Mouse (Mus musculus) gastrocnemius, postnatal 25 days (tissue): Measurements from ENCODE around the gene Metrnl. TPM values are rescaled to one million over a fixed set of nuclear protein-coding genes. Genes with fewer than 3 reads are reported as not detected.
"Not testable (repeated sequence)": the region's sequence is repeated elsewhere in the genome, so short reads cannot be mapped to it uniquely, and the experiment has no call there.

Source experiments
- DNase-seq: peaks from one replicate; pipeline ENCODE4 v3.0.0; 2022
- long read RNA-seq, 2 experiments: library from polyadenylated mRNA; stranded (forward); transcript quantifications; one replicate each; pipeline ENCODE4 v2.0.0; 2021
- total RNA-seq, 2 experiments: library from RNA; stranded (reverse); gene quantifications; 1 replicate in 1 of 2; 2 replicates in 1 of 2; pipeline ENCODE4 v1.2.3; 2021

Metrnl gene
- 10 to 100 TPM in 1 of 2 experiments, 1 to 10 TPM in 1; 9.9 to 17.4 TPM for total RNA-seq
- long read RNA-seq, experiment 1, transcript Metrnl-201 (4 exons, 1,401 nt), result major isoform, 15 of 49 reads
- long read RNA-seq, experiment 1, partial matches to known transcripts, result 2 of 49 reads
- long read RNA-seq, experiment 1, other reads (novel, unspliced or antisense), result 32 of 49 reads
- long read RNA-seq, experiment 2, transcript Metrnl-201 (4 exons, 1,401 nt), result major isoform, 18 of 37 reads
- long read RNA-seq, experiment 2, partial matches to known transcripts, result 0 of 37 reads
- long read RNA-seq, experiment 2, other reads (novel, unspliced or antisense), result 19 of 37 reads

DNA sequence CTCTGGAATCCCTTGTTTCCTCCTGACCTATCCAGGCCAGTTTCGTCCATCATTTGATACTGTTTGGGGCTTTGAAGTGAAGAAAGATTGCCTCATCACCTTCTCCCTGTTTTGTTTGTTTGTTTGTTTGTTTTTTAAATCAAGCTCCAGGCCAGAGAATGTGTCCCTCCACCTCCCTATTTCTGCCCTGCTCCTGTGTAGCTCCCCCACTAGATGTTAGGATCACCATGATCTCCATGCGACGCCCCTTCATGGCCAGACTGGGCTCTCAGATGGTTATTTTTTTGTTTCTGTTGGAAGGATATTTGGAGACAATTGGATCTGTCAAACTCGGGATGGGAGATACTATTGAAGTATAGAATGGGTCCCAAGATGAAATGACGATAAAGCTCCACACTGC, at the start of gene Metrnl:
TSS of gene Metrnl (plus strand) at position 301 of the 400 bp plus-strand sequence.
- no peak for DNase-seq

DNA sequence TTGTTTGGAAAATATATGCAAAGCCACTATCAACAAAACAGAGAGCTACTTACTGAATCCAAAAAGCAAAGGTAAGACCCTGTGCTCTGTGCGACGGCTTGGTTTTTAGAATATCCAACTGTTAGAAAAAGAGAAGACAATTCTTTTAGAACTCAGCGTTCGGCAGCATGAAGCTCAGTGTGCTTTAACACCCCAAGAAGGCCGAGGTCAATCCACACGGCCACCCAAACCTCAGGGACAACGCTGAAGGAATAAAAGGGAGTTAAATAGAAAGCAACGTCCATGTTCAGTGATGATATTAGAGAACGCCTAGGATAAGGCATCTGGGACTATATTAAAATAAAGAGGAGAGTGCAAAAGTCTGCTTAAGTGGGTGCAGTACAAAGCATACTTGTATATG, 49.8 kb upstream of the Metrnl start:
- no peak for DNase-seq

DNA sequence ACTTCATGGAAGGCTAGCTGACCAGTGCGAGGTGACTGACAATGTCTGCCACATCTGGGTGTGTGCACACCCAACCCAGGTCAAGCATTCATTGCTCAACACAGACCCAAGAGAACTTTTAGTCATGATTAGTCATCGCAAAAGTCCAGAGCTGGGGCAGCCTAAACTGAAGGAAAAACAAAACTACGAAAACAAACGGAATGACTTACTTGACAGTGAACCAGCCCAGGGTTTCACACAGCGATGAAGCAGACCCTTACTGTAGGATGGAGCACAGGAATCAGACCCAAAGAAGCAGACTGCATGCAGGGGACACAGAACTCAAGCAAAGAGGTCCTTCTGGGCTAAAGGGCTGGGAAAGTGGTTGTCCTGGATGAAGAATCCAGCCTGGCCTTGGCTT, 49.4 kb upstream of the Metrnl start:
- peak; percentile 23 for DNase-seq

DNA sequence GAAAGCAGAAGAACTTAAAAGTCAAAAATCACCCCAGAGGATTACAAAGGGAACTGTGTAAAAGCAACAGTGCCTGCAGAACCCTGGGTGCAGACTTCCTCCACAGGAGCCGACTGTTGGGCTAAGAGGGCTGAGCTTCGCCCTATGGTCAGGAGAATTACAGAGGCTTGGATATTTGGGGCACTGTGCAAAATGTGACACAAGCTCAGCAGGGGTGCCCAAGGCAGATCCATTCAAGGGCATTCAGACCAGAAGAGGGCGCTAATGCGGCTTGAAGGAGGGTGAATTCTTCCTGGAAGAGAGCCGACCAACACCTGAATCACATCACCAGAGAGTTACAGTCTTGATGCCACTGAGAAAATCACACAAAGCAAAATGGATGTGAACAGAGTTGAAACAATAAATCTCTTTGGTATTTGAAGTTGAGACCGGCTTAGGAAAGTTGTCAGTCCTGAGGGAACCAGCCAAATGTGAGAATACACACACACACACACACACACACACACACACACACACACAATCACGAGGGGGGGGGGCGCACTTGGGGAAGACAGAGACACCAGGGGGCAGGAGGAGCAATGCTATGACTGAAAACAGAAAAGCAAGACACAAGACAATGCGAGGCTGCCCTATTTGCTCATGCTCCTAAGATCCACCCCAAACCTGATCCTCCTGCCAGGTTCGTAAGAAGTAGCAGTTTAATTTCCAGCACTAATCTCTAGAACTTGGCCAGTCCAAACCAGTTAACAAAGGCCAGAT, 48.6 kb upstream of the Metrnl start:
- peak; percentile 41 for DNase-seq

DNA sequence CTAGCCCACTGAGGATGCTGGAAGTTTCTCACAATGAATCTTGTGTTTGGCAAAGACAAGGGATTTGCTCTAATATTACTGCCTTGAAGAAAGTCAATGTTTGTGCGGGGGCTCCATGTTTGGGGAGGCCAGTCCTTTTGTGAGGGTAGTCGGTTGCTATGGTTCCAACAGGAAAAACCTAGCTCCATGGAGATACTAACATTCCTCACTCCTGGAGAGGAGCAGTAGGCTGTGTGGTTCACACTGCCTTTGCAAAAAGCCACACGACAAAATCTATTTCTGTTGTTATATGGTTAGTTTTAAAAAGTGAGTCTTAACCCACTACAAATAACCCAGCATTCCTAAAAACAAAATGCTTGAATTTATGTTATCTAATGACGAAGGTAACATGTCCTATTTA, 47.7 kb upstream of the Metrnl start:
- no peak for DNase-seq

DNA sequence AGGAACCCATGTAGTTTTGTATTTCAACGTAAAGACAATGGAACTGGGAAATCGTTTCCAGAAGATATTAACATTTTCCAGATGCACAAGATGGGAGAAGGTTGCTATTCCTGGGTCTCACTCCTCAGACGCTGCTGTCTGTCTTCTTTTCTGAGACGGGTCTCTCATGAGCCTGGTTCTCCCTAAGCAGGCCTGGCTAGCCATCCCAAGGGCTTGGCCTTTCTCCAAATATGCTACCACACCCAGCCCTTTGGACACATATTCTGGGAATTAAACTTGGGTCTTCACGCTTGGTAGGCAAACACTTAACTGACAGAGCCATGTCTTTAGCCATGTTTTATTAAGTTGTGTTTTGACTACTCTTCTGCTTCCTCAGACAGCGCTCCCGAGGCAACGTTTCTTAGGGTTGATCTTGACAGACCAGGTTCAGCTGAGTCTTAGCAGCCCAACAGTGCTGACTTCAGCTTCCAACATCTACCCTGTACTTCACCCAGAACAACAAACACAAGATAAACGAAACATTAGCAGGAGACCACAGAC, 46.9 kb upstream of the Metrnl start:
- no peak for DNase-seq

DNA sequence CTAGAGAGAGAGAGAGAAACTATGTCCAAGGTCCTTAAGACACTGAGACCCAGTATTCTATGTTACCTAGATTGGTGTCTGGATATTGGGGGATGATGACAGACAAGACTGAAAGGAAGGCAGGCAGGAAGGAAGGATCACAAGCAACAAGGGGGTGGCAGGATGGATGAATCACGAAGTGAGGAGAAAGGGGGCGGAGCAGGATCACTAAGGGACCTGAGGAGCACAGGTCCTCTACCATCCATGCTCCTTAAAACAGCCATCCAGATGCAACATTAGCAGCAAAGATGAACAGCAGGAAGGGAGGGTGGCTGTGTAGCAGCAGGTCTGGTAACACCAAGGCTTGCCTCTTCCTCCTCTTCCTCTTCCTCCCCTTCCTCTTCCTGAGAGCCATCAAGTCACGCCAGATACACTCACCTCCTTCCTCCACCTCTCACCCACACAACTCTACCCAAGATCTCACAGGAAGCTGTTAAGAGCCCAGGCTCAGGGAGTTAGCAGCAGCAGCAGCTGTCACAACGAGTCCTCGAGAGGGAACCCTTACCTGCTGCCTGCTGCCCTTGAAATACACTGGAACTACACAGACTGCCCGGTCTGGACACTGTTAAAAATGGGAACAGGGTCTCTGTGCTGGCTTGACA, 46.1 kb upstream of the Metrnl start:
- DNase-seq, result no peak

DNA sequence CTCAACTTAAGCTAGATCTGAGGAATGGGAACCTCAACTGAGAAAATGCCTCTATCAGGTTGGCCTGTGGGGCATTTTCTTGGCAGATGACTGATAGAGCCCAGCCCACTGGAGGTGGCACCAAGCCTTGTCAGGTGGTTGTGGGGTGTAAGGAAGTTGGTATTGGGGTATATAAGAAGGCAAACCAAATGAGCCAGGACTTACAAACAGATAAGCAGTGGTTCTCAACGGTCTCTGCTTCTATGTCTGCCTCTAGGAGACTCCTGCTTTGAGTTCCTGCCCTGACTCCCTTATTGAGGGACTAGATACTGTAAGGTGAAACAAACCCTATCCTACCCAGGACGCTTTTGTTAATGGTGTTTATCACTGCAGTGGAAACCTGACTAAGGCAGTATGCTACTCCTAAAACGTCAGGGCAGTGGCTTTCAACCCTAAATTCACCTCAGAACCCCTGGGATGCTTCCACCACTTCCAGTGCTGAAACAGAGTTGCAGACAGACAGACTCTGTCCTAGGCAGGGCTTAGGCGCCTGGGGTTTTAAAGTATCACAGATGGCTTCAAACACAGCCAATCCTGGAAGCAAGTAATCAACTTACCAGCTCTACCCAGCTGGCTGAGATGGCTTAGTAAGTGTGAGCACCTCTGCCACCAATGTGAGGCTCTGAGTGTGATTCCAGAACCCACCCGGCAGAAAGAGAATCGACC, 45.4 kb upstream of the Metrnl start:
- DNase-seq, result no peak

DNA sequence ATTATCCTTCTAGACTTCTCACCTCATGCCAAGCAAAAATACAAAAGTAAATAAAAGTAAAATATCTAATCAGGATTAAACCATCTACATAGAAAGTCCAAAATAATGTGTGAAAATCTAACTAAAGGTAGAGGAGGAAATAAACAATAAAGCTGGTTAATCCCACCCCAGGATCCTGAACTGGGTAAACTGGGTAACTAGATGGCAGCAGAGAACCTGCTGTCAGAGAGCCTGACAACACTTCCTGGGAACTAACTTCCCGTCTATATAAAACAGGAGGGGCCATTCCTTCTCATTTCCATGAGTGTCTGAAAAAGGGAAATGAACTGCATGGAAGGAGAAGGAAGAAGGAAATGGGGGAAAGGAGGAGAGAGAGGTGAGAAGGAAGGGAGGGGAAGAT, 43.2 kb upstream of the Metrnl start:
- DNase-seq, result no peak

DNA sequence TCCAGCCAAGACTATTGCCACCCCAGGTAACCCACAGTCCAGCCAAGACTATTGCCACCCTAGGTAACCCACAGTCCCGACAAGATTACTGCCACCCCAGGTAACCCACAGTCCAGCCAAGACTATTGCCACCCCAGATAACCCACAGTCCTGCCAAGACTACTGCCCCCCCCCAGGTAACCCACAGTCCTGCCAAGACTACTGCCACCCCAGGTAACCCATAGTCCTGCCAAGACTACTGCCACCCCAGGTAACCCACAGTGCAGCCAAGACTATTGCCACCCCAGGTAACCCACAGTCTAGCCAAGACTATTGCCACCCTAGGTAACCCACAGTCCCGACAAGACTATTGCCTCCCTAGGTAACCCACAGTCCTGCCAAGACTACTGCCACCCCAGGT, 40.7 kb upstream of the Metrnl start:
- DNase-seq, result not testable (repeated sequence)

DNA sequence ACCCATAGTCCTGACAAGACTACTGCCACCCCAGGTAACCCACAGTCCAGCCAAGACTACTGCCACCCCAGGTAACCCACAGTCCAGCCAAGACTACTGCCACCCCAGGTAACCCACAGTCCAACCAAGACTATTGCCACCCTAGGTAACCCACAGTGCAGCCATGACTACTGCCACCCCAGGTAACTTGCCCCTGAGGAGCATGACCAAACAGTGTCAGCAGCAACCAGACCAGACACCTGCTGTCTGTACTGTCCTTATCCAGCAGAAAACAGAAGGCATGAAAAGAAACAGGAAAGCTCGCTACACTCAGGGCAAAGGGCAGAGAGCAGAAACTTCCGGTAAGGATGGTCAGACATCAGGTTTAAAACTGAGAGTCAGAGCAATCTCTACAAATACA, 40.2 kb upstream of the Metrnl start:
- DNase-seq, result no peak

DNA sequence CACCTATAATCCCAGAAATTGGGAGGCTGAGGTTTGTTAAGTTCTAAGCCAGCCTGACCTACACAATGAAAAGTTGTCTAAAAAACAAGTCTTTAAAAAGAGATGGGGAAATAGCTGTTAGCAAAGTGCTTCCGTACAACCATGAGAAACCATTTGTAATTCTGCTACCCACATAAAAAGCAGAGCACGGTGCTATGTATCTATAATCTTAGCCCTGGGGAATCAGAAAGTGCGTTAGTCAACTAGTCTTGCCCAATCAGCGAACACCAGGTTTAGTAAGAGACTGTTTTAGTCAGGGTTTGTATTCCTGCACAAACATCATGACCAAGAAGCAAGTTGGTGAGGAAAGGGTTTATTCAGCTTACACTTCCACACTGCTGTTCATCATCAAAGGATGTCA, 33.8 kb upstream of the Metrnl start:
- DNase-seq, result no peak

DNA sequence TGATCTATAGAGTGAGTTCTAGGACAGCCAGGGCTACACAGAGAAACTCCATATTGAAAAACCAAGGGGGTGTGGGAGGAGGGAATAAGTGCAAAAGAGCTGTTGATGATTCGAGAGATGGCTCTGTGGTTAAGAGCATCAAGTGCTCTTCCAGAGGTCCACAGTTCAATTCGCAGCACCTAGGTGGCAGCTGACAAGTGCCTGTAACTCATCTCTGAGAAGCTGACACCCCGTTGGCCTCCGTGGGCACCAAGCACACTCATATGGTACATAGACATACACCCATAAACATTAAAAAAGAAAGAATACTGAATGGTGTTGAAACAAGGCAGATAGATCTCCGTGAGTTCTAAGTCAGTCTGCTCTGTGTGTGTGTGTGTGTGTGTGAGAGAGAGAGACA, 32.6 kb upstream of the Metrnl start:
- no peak for DNase-seq

DNA sequence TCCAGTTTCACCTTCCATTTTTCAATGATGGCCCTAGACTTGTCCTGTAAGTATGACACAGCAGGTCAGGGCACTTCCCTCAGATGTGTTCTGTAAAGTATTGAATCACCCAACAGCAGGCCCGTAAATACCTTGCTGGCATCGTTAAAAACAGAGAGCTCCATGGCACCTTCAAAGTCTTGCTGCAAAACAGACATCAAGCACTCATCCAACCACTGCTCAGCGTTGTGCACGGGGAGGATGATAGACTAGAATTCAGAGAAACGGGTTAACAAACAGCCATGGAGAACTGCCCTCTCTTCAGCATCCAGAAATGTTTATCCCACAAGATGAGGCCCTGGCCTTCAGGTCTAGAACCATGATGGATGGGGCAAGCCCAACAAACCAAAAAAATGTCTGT, 30.4 kb upstream of the Metrnl start:
- no peak for DNase-seq

DNA sequence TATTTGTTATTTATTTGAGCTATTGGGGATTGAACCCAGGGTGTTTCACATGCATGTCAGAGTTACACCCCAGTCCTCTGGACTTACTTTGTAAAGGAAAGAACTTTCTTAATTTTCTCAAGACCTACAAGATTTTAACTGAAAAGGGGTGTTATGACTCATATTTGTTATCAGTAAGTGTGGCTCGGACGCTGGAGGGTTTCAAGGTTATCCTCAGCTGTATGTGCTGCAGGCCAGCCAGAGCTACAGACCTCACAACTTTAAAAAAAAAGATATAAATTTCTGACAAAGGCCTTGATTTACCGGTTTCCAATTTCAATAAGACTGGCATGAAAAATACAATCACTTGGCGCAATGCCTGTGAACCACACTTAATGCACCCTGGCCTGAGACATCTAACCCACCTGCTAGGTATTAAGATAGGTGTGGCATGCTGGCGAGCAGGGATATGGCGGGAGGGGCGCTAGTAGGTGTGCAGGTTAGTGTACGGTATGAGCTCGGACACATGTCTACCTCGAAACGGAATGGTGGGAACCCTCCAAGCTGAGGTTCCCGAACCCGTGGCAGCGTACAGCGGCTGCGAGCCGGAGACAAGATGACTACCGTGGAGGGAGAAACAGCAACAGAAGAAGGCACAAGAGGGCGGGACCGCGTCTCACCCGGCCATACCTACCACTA, 28.9 kb upstream of the Metrnl start:
- DNase-seq, result no peak

DNA sequence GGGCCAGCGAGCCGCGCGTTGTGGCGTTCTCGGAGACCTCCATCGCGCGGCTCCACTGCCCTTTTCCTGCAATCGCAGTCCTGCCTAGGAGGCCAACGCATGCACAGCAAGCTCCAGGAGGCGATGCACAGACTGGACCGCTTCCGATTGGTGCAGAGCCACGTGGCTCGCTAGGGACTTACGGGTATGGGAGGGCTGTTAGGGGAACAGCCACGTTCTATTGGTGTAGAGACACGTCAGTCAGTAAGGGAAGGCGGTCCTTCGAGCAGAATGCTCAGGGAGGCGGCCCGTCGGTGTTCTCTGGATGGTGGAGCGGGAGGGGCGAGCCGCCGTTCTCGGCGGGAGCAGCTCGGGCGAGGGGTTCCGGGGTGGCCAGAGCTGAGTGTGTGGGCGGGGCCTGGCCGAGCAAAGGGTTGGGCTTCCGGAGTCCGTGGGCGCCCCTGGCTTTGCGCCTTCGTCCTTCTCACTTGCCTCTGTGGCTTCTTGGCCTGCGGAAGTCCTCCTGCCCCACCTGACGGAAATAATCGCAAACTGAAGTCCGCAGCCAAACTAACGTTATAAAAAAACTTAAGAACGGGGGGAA, 28.3 kb upstream of the Metrnl start, which contains the start of gene B3gntl1:
TSS of gene B3gntl1 (minus strand) at position 164 of the 583 bp plus-strand sequence.
- peak; percentile 99 for DNase-seq

DNA sequence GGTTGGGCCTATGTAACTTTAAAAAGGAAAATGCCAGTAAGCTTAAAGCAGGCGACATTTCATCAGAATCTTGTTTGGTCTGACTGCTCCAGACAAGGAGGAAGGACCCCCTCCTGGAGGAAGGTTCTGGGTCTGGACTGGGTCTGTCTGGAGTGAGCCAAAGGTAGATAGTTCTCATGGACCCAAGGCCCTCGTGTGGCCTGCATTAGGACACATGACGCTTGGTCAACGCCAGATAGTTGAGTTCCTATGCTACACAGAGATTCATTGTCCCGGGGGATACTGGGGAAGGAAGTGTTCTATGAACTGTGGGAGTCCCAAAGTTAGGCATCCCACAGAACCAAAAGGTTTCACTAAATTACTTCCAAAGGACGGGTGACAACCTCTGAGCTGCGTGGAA, 27.7 kb upstream of the Metrnl start:
- DNase-seq, result no peak

DNA sequence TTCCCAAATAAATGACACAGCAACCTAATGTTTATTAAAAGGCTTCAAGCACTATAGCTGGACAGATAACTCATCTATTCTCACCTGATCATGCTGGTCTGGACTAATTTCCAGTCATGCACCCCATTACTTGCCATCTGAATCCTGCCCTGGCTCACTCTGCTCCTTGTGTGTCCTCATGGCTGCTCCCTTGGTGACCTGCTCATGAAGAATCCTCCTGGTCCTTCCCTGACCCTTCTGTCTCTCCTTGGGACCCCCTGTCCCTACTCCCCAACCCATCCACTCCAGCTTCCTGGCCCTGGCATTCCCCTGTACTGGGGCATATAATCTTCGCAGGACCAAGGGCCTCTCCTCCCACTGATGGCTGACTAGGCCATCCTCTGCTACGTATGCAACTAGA, 24.5 kb upstream of the Metrnl start:
- DNase-seq, result no peak

DNA sequence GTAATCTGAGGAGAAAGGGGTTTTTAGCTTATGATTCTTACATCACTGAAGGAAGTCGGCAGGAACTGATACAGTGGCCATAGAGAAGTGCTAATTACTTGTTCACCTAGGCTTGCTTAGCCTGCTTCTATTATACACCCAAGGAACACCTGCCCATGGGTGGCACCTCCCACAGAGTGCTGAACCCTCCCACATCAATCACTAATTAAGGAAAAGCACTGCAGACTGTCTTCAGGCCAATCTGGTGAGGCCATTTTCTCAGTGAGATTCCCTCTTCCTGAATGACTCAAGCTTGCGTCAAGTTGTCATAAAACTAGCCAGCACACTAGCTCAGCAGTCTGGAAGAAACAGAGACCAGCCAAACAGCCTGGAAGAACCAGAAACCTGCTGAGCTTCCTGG, 21.8 kb upstream of the Metrnl start:
- no peak for DNase-seq

DNA sequence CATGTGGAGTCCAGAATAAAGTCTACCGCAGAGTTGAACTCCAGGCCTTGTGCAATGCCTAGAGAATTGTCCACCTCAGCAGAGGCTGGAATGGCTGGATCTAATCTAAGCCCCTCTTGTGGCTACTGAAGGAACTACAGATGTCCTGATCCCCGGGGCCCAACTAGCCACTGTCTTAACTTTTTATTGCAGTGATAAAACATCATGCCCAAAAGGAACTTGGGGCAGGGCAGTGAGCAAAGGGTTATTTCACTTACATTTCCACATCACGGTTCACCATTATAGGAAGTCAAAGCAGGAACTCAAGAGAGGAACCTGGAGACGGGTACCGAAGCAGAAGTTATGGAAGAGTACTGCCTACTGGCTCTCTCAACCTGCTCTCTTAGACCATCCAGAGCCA, 20.6 kb upstream of the Metrnl start:
- no peak for DNase-seq

DNA sequence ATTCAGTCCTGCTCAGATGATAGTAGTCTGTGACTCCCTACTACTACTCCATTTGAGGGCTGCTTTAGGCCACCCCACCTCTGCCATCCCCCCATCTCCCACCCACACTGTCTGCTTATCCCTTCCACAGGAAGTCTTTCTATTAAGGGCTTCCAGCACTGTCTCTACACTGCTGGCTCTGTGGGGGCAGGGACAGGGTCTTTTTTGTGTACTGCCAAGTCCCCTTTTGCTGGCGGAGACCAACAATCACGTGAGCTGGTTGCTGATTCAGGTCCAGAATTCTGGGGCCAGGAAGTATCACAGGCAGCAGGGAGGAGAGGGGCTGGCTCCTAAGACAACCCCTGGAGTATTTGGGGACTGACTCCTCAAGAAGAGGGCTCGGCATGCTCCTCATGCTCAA, 18.1 kb upstream of the Metrnl start:
- DNase-seq, result no peak
